Mouse (Mus musculus): ENCODE data around the gene Cldn12. TPM values are rescaled to one million over a fixed set of nuclear protein-coding genes. Genes with fewer than 3 reads are reported as not detected.

The Cldn12 gene
- 10 to 100 TPM; 17.5 to 18.0 TPM for total RNA-seq (2021)
- long read RNA-seq, experiment 1, transcript Cldn12-201 (4 exons, 3,597 nt), result major isoform, 9 of 19 reads
- long read RNA-seq, experiment 1, partial matches to known transcripts, result 1 of 19 reads
- long read RNA-seq, experiment 1, other reads (novel, unspliced or antisense), result 8 of 19 reads
- long read RNA-seq, experiment 2, transcript Cldn12-201 (4 exons, 3,597 nt), result major isoform, 17 of 36 reads
- long read RNA-seq, experiment 2, partial matches to known transcripts, result 0 of 36 reads
- long read RNA-seq, experiment 2, other reads (novel, unspliced or antisense), result 16 of 36 reads

- DNase-seq (ENCODE audit: low spot score in 2 of 2), result peak; percentile 89 to 93
Observed at GRCm38 (mm10) chr5:5514196-5515076, at the start of gene Cldn12. TSS of gene Cldn12 (minus strand) at chr5:5514958.

- no peak for DNase-seq (ENCODE audit: low spot score in 2 of 2)
Observed at GRCm38 (mm10) chr5:5562435-5562834, 47.7 kb upstream of the Cldn12 start.

- DNase-seq (ENCODE audit: low spot score in 2 of 2), result no peak
Observed at GRCm38 (mm10) chr5:5561041-5561706, 46.4 kb upstream of the Cldn12 start.

GRCm38 (mm10) chr5:5559798-5560197, 45.0 kb upstream of the Cldn12 start:
- no peak for DNase-seq (ENCODE audit: low spot score in 2 of 2)

GRCm38 (mm10) chr5:5559079-5559740, 44.5 kb upstream of the Cldn12 start, which contains the start of gene Gtpbp10:
TSS of gene Gtpbp10 (minus strand) at chr5:5559538.
- DNase-seq (ENCODE audit: low spot score in 2 of 2), result peak; percentile 93 to 96

GRCm38 (mm10) chr5:5551110-5551509, 36.4 kb upstream of the Cldn12 start:
- DNase-seq (ENCODE audit: low spot score in 2 of 2), result no peak

GRCm38 (mm10) chr5:5540385-5540784, 25.6 kb upstream of the Cldn12 start:
- no peak for DNase-seq (ENCODE audit: low spot score in 2 of 2)

GRCm38 (mm10) chr5:5539771-5540170, 25.0 kb upstream of the Cldn12 start:
- DNase-seq (ENCODE audit: low spot score in 2 of 2), result no peak

GRCm38 (mm10) chr5:5536131-5536530, 21.4 kb upstream of the Cldn12 start:
- DNase-seq (ENCODE audit: low spot score in 2 of 2), result no peak

GRCm38 (mm10) chr5:5533656-5534420, 19.1 kb upstream of the Cldn12 start:
- no peak for DNase-seq (ENCODE audit: low spot score in 2 of 2)

- DNase-seq (ENCODE audit: low spot score in 2 of 2), result no peak
Observed at GRCm38 (mm10) chr5:5515411-5515810, 653 bp upstream of the Cldn12 start.

- no peak for DNase-seq (ENCODE audit: low spot score in 2 of 2)
Observed at GRCm38 (mm10) chr5:5511401-5511800, 3.4 kb downstream of the Cldn12 start.

- no peak for DNase-seq (ENCODE audit: low spot score in 2 of 2)
Observed at GRCm38 (mm10) chr5:5510989-5511388, 3.8 kb downstream of the Cldn12 start.

GRCm38 (mm10) chr5:5510304-5510887, 4.4 kb downstream of the Cldn12 start:
- no peak for DNase-seq (ENCODE audit: low spot score in 2 of 2)

- DNase-seq (ENCODE audit: low spot score in 2 of 2), result no peak
Observed at GRCm38 (mm10) chr5:5508231-5508630, 6.5 kb downstream of the Cldn12 start.

- peak; percentile 50 to 63 for DNase-seq (ENCODE audit: low spot score in 2 of 2)
Observed at GRCm38 (mm10) chr5:5507701-5508225, 7.0 kb downstream of the Cldn12 start.

- no peak for DNase-seq (ENCODE audit: low spot score in 2 of 2)
Observed at GRCm38 (mm10) chr5:5504456-5504855, 10.3 kb downstream of the Cldn12 start.

GRCm38 (mm10) chr5:5503381-5503780, 11.4 kb downstream of the Cldn12 start:
- DNase-seq (ENCODE audit: low spot score in 2 of 2), result no peak

GRCm38 (mm10) chr5:5501583-5501982, 13.2 kb downstream of the Cldn12 start:
- no peak for DNase-seq (ENCODE audit: low spot score in 2 of 2)

- DNase-seq (ENCODE audit: low spot score in 2 of 2), result no peak
Observed at GRCm38 (mm10) chr5:5496393-5496792, 18.4 kb downstream of the Cldn12 start.
